11 mouse cellular contexts compared by ENCODE assay signal in genomic region chr7:130993907-130994306, GRCm38 (mm10). TPM values are rescaled to one million over a fixed set of nuclear protein-coding genes. Genes with fewer than 3 reads are reported as not detected.
A peak's percentile ranks its signal among the peaks of the same experiment; 100 is the strongest.
DNase-seq lines count a peak whose midpoint lies in the region; TF ChIP-seq lines count a peak whose summit lies in the region.
"Had no signal": no experiment of that assay in that cellular context is flagged by ENCODE, and none has a peak within 500 bp of the region (broad histone marks: within the 10 kb centered on the region; RNA-seq: fewer than 3 reads in every experiment).

No protein-coding gene starts in this region.

- TF ChIP-seq POLR2A in kidney, adult 2 months (IDR thresholded peaks at IDR 0.05; ENCODE audit: low read depth, low read length) = no peak

- no peak overlapping the region for H3K27ac ChIP-seq in kidney, adult 2 months (ENCODE audit: insufficient read depth, low read depth, low read length)
- H3K27ac ChIP-seq: liver, embryonic 13.5 days; neural tube, embryonic 15.5 days; stomach, embryonic 15.5 days had no signal

- TF ChIP-seq CTCF in kidney, adult 2 months (conservative IDR thresholded peaks at IDR 0.05; ENCODE audit: insufficient read depth, insufficient read length, low read depth, low read length) = peak; percentile 66

- H3K36me3 ChIP-seq in kidney, adult 2 months (ENCODE audit: control insufficient read depth, insufficient read depth, low read length) = no peaks in the 10 kb centered on the region
- H3K36me3 ChIP-seq: liver, embryonic 13.5 days; neural tube, embryonic 15.5 days; stomach, embryonic 15.5 days had no signal

- WGBS in kidney, adult 2 months = 51% methylated on average over 8 of the region's 8 CpGs

- H3K4me3 ChIP-seq in kidney, adult 2 months (ENCODE audit: insufficient read depth, low read depth, low read length) = no peak overlapping the region
- H3K4me3 ChIP-seq: liver, embryonic 13.5 days; neural tube, embryonic 15.5 days; stomach, embryonic 15.5 days had no signal

- peak; percentile 29 for DNase-seq in kidney, adult 2 months
- no peak for DNase-seq in kidney, adult 8-10 months
- peak; percentile 60 for DNase-seq in 3T3-L1 (ENCODE audit: low read depth, low spot score)
- peak; percentile 7 for DNase-seq in CD4-positive helper T cell, adult 2 months (ENCODE audit: low read depth, low spot score)
- DNase-seq in embryo, embryonic 11 days = peak; percentile 55
- no peak for DNase-seq in right cerebral cortex, postnatal 14 days
- no peak for DNase-seq in adrenal gland, adult 2 months
- DNase-seq: kidney, postnatal 25 days; liver, embryonic 13.5 days had no signal

- H3K4me1 ChIP-seq in kidney, adult 2 months (ENCODE audit: control insufficient read depth, insufficient read depth, low read length) = no peaks in the 10 kb centered on the region
- H3K4me1 ChIP-seq: liver, embryonic 13.5 days; neural tube, embryonic 15.5 days; stomach, embryonic 15.5 days had no signal

- H3K27me3 ChIP-seq in kidney, adult 2 months (replicated peaks; ENCODE audit: control insufficient read depth, insufficient read depth, low read length) = no peaks in the 10 kb centered on the region
- H3K27me3 ChIP-seq: liver, embryonic 13.5 days; neural tube, embryonic 15.5 days; stomach, embryonic 15.5 days had no signal

RNA-seq across cellular contexts. Expression of gene Dmbt1, which starts 37.9 kb away (rescaled TPM):
- polyA plus RNA-seq in kidney, adult 2 months (2012; rRNA removed) = 0.02 TPM in 1 of 2 replicates, not detected in the other
- under 1 TPM in 1 of 2 experiments, not detected in 1; 0.03 TPM for total RNA-seq in adrenal gland, adult 2 months (2021)
- 0.08 TPM in 1 of 2 replicates, not detected in the other for polyA plus RNA-seq in adrenal gland, adult 2 months (2012; rRNA removed)
- polyA plus RNA-seq: liver, embryonic 13.5 days; neural tube, embryonic 15.5 days had no signal

RNA-seq across cellular contexts. Expression of gene Htra1, which starts 58.0 kb away (rescaled TPM):
- polyA plus RNA-seq in kidney, adult 2 months (2012; rRNA removed) = 97.0 and 98.2 TPM in 2 replicates
- total RNA-seq in adrenal gland, adult 2 months (2021) = 10 to 100 TPM; 34.5 to 87.0 TPM
- 90.6 and 134 TPM in 2 replicates for polyA plus RNA-seq in adrenal gland, adult 2 months (2012; rRNA removed)

Comparison
In these comparisons a context has a peak if more than half of its experiments do, and no peak if none do; other contexts are left out.
1. DNase-seq: peak in kidney, adult 2 months (single experiment), 3T3-L1 (single experiment), CD4-positive helper T cell, adult 2 months (single experiment) and embryo, embryonic 11 days (single experiment); none in kidney, adult 8-10 months (0 of 2), right cerebral cortex, postnatal 14 days (single experiment) and adrenal gland, adult 2 months (single experiment).